Mouse (Mus musculus): ENCODE data around the gene Cdk14. TPM values are rescaled to one million over a fixed set of nuclear protein-coding genes. Genes with fewer than 3 reads are reported as not detected.

Cdk14 gene
- polyA plus RNA-seq, 1 experiment from 2014 or later: 6.9 TPM

- Histone ChIP-seq H3K36me3 (ENCODE audit: control insufficient read depth, insufficient read depth, low read length) (no peaks in the 10 kb centered on the region), H3K9me3 (ENCODE audit: control insufficient read depth, low read length) (no peaks in the 10 kb centered on the region), H3K4me1 (replicated peaks; ENCODE audit: control insufficient read depth, insufficient read depth, low read length) (no peaks in the 10 kb centered on the region), H3K27ac (ENCODE audit: low read depth, low read length) (no peak overlapping the region), H3K4me2 (no peak overlapping the region), H3K27me3 (replicated peaks; ENCODE audit: control insufficient read depth, insufficient read depth, low read length) (no peaks in the 10 kb centered on the region), H3K4me3 (ENCODE audit: low read depth, low read length) (no peak overlapping the region), H3K9ac (ENCODE audit: low read depth, low read length) (no peak overlapping the region)
- WGBS: 81% methylated on average over 2 of the region's 2 CpGs
- ATAC-seq (replicated peaks; ENCODE audit: low FRiP score): no peak
- no peak for DNase-seq (ENCODE audit: low spot score)
These were observed 256.3 kb downstream of the Cdk14 start for GRCm38 (mm10) chr5:5163823-5164222.

DNA sequence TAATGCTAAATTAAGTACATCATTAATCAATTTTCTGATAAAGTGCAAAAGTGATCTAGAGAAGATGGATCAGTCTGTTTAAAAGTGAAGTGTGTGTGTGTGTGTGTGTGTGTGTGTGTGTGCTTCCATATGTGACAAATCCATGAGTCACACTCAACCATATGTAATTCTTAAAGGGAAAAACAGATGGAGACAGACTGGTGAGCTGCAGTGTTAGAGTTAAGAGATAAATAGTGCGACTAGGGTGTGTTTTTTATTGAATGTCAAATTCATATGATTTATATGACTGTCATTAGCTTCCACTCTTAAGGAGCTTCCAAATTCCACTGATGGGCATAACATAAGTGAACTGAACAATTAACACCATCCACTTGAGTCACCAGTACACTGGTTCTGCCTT, 260.6 kb downstream of the Cdk14 start:
- no peak overlapping the region for H3K4me2 ChIP-seq
- H3K4me3 ChIP-seq (ENCODE audit: low read depth, low read length): no peak overlapping the region
- H3K9ac ChIP-seq (ENCODE audit: low read depth, low read length): no peak overlapping the region
- H3K27me3 ChIP-seq (replicated peaks; ENCODE audit: control insufficient read depth, insufficient read depth, low read length): no peaks in the 10 kb centered on the region
- DNase-seq (ENCODE audit: low spot score) (no peak), ATAC-seq (replicated peaks; ENCODE audit: low FRiP score) (no peak)
- WGBS: 75% methylated on average over 1 of the region's 1 CpGs
- no peak overlapping the region for H3K27ac ChIP-seq (ENCODE audit: low read depth, low read length)
- H3K36me3 ChIP-seq (ENCODE audit: control insufficient read depth, insufficient read depth, low read length): no peaks in the 10 kb centered on the region
- no peaks in the 10 kb centered on the region for H3K9me3 ChIP-seq (ENCODE audit: control insufficient read depth, low read length)
- H3K4me1 ChIP-seq (replicated peaks; ENCODE audit: control insufficient read depth, insufficient read depth, low read length): no peaks in the 10 kb centered on the region

GRCm38 (mm10) chr5:5139855-5140254, 280.3 kb downstream of the Cdk14 start:
- no peak overlapping the region for H3K4me3 ChIP-seq (ENCODE audit: low read depth, low read length)
- no peaks in the 10 kb centered on the region for H3K9me3 ChIP-seq (ENCODE audit: control insufficient read depth, low read length)
- DNase-seq (ENCODE audit: low spot score) (no peak), ATAC-seq (replicated peaks; ENCODE audit: low FRiP score) (no peak)
- no peak overlapping the region for H3K9ac ChIP-seq (ENCODE audit: low read depth, low read length)
- WGBS: 75% methylated on average over 5 of the region's 5 CpGs
- H3K36me3 ChIP-seq (ENCODE audit: control insufficient read depth, insufficient read depth, low read length): no peaks in the 10 kb centered on the region
- H3K4me1 ChIP-seq (replicated peaks; ENCODE audit: control insufficient read depth, insufficient read depth, low read length): no peaks in the 10 kb centered on the region
- no peak overlapping the region for H3K27ac ChIP-seq (ENCODE audit: low read depth, low read length)
- H3K27me3 ChIP-seq (replicated peaks; ENCODE audit: control insufficient read depth, insufficient read depth, low read length): no peaks in the 10 kb centered on the region
- no peak overlapping the region for H3K4me2 ChIP-seq

GRCm38 (mm10) chr5:5134905-5135511, 285.1 kb downstream of the Cdk14 start:
- H3K27me3 ChIP-seq (replicated peaks; ENCODE audit: control insufficient read depth, insufficient read depth, low read length): no peaks in the 10 kb centered on the region
- H3K4me2 ChIP-seq: no peak overlapping the region
- 65% methylated on average over 13 of the region's 13 CpGs for WGBS
- H3K36me3 ChIP-seq (ENCODE audit: control insufficient read depth, insufficient read depth, low read length): no peaks in the 10 kb centered on the region
- no peaks in the 10 kb centered on the region for H3K9me3 ChIP-seq (ENCODE audit: control insufficient read depth, low read length)
- no peak overlapping the region for H3K4me3 ChIP-seq (ENCODE audit: low read depth, low read length)
- H3K4me1 ChIP-seq (replicated peaks; ENCODE audit: control insufficient read depth, insufficient read depth, low read length): no peaks in the 10 kb centered on the region
- no peak overlapping the region for H3K9ac ChIP-seq (ENCODE audit: low read depth, low read length)
- H3K27ac ChIP-seq (ENCODE audit: low read depth, low read length): no peak overlapping the region
- DNase-seq (ENCODE audit: low spot score): no peak
- no peak for ATAC-seq (replicated peaks; ENCODE audit: low FRiP score)

- Histone ChIP-seq H3K4me2 (no peak overlapping the region), H3K9ac (ENCODE audit: low read depth, low read length) (no peak overlapping the region), H3K4me3 (ENCODE audit: low read depth, low read length) (no peak overlapping the region), H3K36me3 (ENCODE audit: control insufficient read depth, insufficient read depth, low read length) (no peaks in the 10 kb centered on the region), H3K9me3 (ENCODE audit: control insufficient read depth, low read length) (no peaks in the 10 kb centered on the region), H3K27me3 (replicated peaks; ENCODE audit: control insufficient read depth, insufficient read depth, low read length) (no peaks in the 10 kb centered on the region), H3K27ac (ENCODE audit: low read depth, low read length) (no peak overlapping the region), H3K4me1 (replicated peaks; ENCODE audit: control insufficient read depth, insufficient read depth, low read length) (no peaks in the 10 kb centered on the region)
- ATAC-seq (replicated peaks; ENCODE audit: low FRiP score): no peak
- no peak for DNase-seq (ENCODE audit: low spot score)
- WGBS: 88% methylated on average over 6 of the region's 6 CpGs
These were observed 285.8 kb downstream of the Cdk14 start for GRCm38 (mm10) chr5:5134143-5134904.

- Histone ChIP-seq H3K9ac (ENCODE audit: low read depth, low read length) (no peak overlapping the region), H3K36me3 (ENCODE audit: control insufficient read depth, insufficient read depth, low read length) (no peaks in the 10 kb centered on the region), H3K27me3 (replicated peaks; ENCODE audit: control insufficient read depth, insufficient read depth, low read length) (no peaks in the 10 kb centered on the region), H3K4me2 (no peak overlapping the region), H3K4me3 (ENCODE audit: low read depth, low read length) (no peak overlapping the region), H3K27ac (ENCODE audit: low read depth, low read length) (no peak overlapping the region), H3K4me1 (replicated peaks; ENCODE audit: control insufficient read depth, insufficient read depth, low read length) (no peaks in the 10 kb centered on the region), H3K9me3 (ENCODE audit: control insufficient read depth, low read length) (no peaks in the 10 kb centered on the region)
- WGBS: 62% methylated on average over 1 of the region's 1 CpGs
- no peak for ATAC-seq (replicated peaks; ENCODE audit: low FRiP score)
- no peak for DNase-seq (ENCODE audit: low spot score)
These were observed 291.3 kb downstream of the Cdk14 start for GRCm38 (mm10) chr5:5128852-5129251.

- H3K4me3 ChIP-seq (ENCODE audit: low read depth, low read length): no peak overlapping the region
- no peaks in the 10 kb centered on the region for H3K27me3 ChIP-seq (replicated peaks; ENCODE audit: control insufficient read depth, insufficient read depth, low read length)
- DNase-seq (ENCODE audit: low spot score): no peak
- H3K4me2 ChIP-seq: no peak overlapping the region
- no peak overlapping the region for H3K27ac ChIP-seq (ENCODE audit: low read depth, low read length)
- no peaks in the 10 kb centered on the region for H3K9me3 ChIP-seq (ENCODE audit: control insufficient read depth, low read length)
- ATAC-seq (replicated peaks; ENCODE audit: low FRiP score): no peak
- H3K4me1 ChIP-seq (replicated peaks; ENCODE audit: control insufficient read depth, insufficient read depth, low read length): no peaks in the 10 kb centered on the region
- 63% methylated on average over 4 of the region's 4 CpGs for WGBS
- no peaks in the 10 kb centered on the region for H3K36me3 ChIP-seq (ENCODE audit: control insufficient read depth, insufficient read depth, low read length)
- H3K9ac ChIP-seq (ENCODE audit: low read depth, low read length): no peak overlapping the region
These were observed 295.5 kb downstream of the Cdk14 start for GRCm38 (mm10) chr5:5124645-5125044.

GRCm38 (mm10) chr5:5116775-5117522, 303.2 kb downstream of the Cdk14 start:
- no peaks in the 10 kb centered on the region for H3K4me1 ChIP-seq (replicated peaks; ENCODE audit: control insufficient read depth, insufficient read depth, low read length)
- no peak overlapping the region for H3K27ac ChIP-seq (ENCODE audit: low read depth, low read length)
- H3K36me3 ChIP-seq (ENCODE audit: control insufficient read depth, insufficient read depth, low read length): no peaks in the 10 kb centered on the region
- H3K27me3 ChIP-seq (replicated peaks; ENCODE audit: control insufficient read depth, insufficient read depth, low read length): no peaks in the 10 kb centered on the region
- ATAC-seq (replicated peaks; ENCODE audit: low FRiP score) (no peak), DNase-seq (ENCODE audit: low spot score) (no peak)
- H3K4me3 ChIP-seq (ENCODE audit: low read depth, low read length): no peak overlapping the region
- H3K9me3 ChIP-seq (ENCODE audit: control insufficient read depth, low read length): no peaks in the 10 kb centered on the region
- H3K9ac ChIP-seq (ENCODE audit: low read depth, low read length): no peak overlapping the region
- 74% methylated on average over 5 of the region's 5 CpGs for WGBS
- H3K4me2 ChIP-seq: no peak overlapping the region
